Mouse (Mus musculus): Measurements from ENCODE around the gene Ajuba. TPM values are rescaled to one million over a fixed set of nuclear protein-coding genes. Genes with fewer than 3 reads are reported as not detected.

Gene Ajuba
- polyA plus RNA-seq, 1 experiment from 2014 or later, result 17.8 TPM

GRCm38 (mm10) chr14:54610648-54611047, 33.3 kb upstream of the Ajuba start:
- Histone ChIP-seq H3K4me1 (replicated peaks; ENCODE audit: control insufficient read depth, insufficient read depth, low read length) (no peaks in the 10 kb centered on the region; the same call in 1 of the 2 replicates), H3K27me3 (replicated peaks; ENCODE audit: control insufficient read depth, insufficient read depth, low read length) (no peaks in the 10 kb centered on the region), H3K4me2 (no peak overlapping the region), H3K27ac (ENCODE audit: low read depth, low read length) (no peak overlapping the region), H3K4me3 (ENCODE audit: low read depth, low read length) (no peak overlapping the region), H3K36me3 (ENCODE audit: control insufficient read depth, insufficient read depth, low read length) (peaks cover 18% of the 10 kb centered on the region), H3K9ac (ENCODE audit: low read depth, low read length) (no peak overlapping the region), H3K9me3 (ENCODE audit: control insufficient read depth, low read length) (no peaks in the 10 kb centered on the region)
- ATAC-seq (replicated peaks; ENCODE audit: low FRiP score), result no peak
- no peak for DNase-seq (ENCODE audit: low spot score)
- WGBS, result 84% methylated on average over 6 of the region's 6 CpGs

- H3K9ac ChIP-seq (ENCODE audit: low read depth, low read length), result no peak overlapping the region
- H3K27ac ChIP-seq (ENCODE audit: low read depth, low read length), result no peak overlapping the region
- H3K36me3 ChIP-seq (ENCODE audit: control insufficient read depth, insufficient read depth, low read length), result peaks cover 16% of the 10 kb centered on the region
- 71% methylated on average over 4 of the region's 4 CpGs for WGBS
- DNase-seq (ENCODE audit: low spot score) (no peak), ATAC-seq (replicated peaks; ENCODE audit: low FRiP score) (no peak)
- no peaks in the 10 kb centered on the region for H3K9me3 ChIP-seq (ENCODE audit: control insufficient read depth, low read length)
- no peaks in the 10 kb centered on the region for H3K27me3 ChIP-seq (replicated peaks; ENCODE audit: control insufficient read depth, insufficient read depth, low read length)
- no peak overlapping the region for H3K4me3 ChIP-seq (ENCODE audit: low read depth, low read length)
- H3K4me1 ChIP-seq (replicated peaks; ENCODE audit: control insufficient read depth, insufficient read depth, low read length), result no peaks in the 10 kb centered on the region
- no peak overlapping the region for H3K4me2 ChIP-seq
These were observed 32.6 kb upstream of the Ajuba start for GRCm38 (mm10) chr14:54609962-54610361.

GRCm38 (mm10) chr14:54609245-54609644, 31.9 kb upstream of the Ajuba start:
- peaks cover 1% of the 10 kb centered on the region; the same call in 1 of the 2 replicates for H3K4me1 ChIP-seq (replicated peaks; ENCODE audit: control insufficient read depth, insufficient read depth, low read length)
- 71% methylated on average over 4 of the region's 4 CpGs for WGBS
- H3K27me3 ChIP-seq (replicated peaks; ENCODE audit: control insufficient read depth, insufficient read depth, low read length), result no peaks in the 10 kb centered on the region
- DNase-seq (ENCODE audit: low spot score), result no peak
- no peak for ATAC-seq (replicated peaks; ENCODE audit: low FRiP score)
- no peak overlapping the region for H3K27ac ChIP-seq (ENCODE audit: low read depth, low read length)
- no peaks in the 10 kb centered on the region for H3K9me3 ChIP-seq (ENCODE audit: control insufficient read depth, low read length)
- no peak overlapping the region for H3K4me3 ChIP-seq (ENCODE audit: low read depth, low read length)
- peaks cover 14% of the 10 kb centered on the region for H3K36me3 ChIP-seq (ENCODE audit: control insufficient read depth, insufficient read depth, low read length)
- H3K4me2 ChIP-seq, result no peak overlapping the region
- H3K9ac ChIP-seq (ENCODE audit: low read depth, low read length), result no peak overlapping the region

GRCm38 (mm10) chr14:54607226-54607625, 29.9 kb upstream of the Ajuba start:
- Histone ChIP-seq H3K4me1 (replicated peaks; ENCODE audit: control insufficient read depth, insufficient read depth, low read length) (peaks cover 12% of the 10 kb centered on the region), H3K27ac (ENCODE audit: low read depth, low read length) (no peak overlapping the region), H3K9me3 (ENCODE audit: control insufficient read depth, low read length) (no peaks in the 10 kb centered on the region), H3K4me2 (no peak overlapping the region), H3K9ac (ENCODE audit: low read depth, low read length) (no peak overlapping the region), H3K27me3 (replicated peaks; ENCODE audit: control insufficient read depth, insufficient read depth, low read length) (no peaks in the 10 kb centered on the region), H3K4me3 (ENCODE audit: low read depth, low read length) (no peak overlapping the region), H3K36me3 (ENCODE audit: control insufficient read depth, insufficient read depth, low read length) (peaks cover 4% of the 10 kb centered on the region; the same call in 1 of the 2 replicates)
- 62% methylated on average over 8 of the region's 8 CpGs for WGBS
- DNase-seq (ENCODE audit: low spot score), result no peak
- no peak for ATAC-seq (replicated peaks; ENCODE audit: low FRiP score)

GRCm38 (mm10) chr14:54605752-54606321, 28.5 kb upstream of the Ajuba start, which contains the start of gene 4931414P19Rik:
Gene 4931414P19Rik, minus strand, starts transcription at chr14:54605993.
- Histone ChIP-seq H3K36me3 (ENCODE audit: control insufficient read depth, insufficient read depth, low read length) (no peaks in the 10 kb centered on the region), H3K9me3 (ENCODE audit: control insufficient read depth, low read length) (no peaks in the 10 kb centered on the region), H3K27ac (ENCODE audit: low read depth, low read length) (peak within 1 kb of the TSS; percentile 84; the same call in 1 of the 2 replicates), H3K27me3 (replicated peaks; ENCODE audit: control insufficient read depth, insufficient read depth, low read length) (no peaks in the 10 kb centered on the region), H3K4me3 (ENCODE audit: low read depth, low read length) (peak within 1 kb of the TSS; percentile 61), H3K4me1 (replicated peaks; ENCODE audit: control insufficient read depth, insufficient read depth, low read length) (peaks cover 17% of the 10 kb centered on the region), H3K4me2 (peak within 1 kb of the TSS; percentile 76), H3K9ac (ENCODE audit: low read depth, low read length) (peak within 1 kb of the TSS; percentile 78)
- DNase-seq (ENCODE audit: low spot score), result peak; percentile 82
- peak; percentile 51 for ATAC-seq (replicated peaks; ENCODE audit: low FRiP score)
- under 1% methylated on average over 36 of the region's 39 CpGs for WGBS

GRCm38 (mm10) chr14:54603686-54604085, 26.3 kb upstream of the Ajuba start:
- ATAC-seq (replicated peaks; ENCODE audit: low FRiP score), result no peak
- WGBS, result 84% methylated on average over 8 of the region's 8 CpGs

GRCm38 (mm10) chr14:54603038-54603654, 25.8 kb upstream of the Ajuba start:
- Histone ChIP-seq H3K4me3 (ENCODE audit: low read depth, low read length) (peak overlapping the region; percentile 73), H3K4me1 (replicated peaks; ENCODE audit: control insufficient read depth, insufficient read depth, low read length) (peaks cover 17% of the 10 kb centered on the region), H3K9me3 (ENCODE audit: control insufficient read depth, low read length) (no peaks in the 10 kb centered on the region), H3K36me3 (ENCODE audit: control insufficient read depth, insufficient read depth, low read length) (no peaks in the 10 kb centered on the region; the same call in 1 of the 2 replicates), H3K27ac (ENCODE audit: low read depth, low read length) (peak overlapping the region; percentile 95), H3K27me3 (replicated peaks; ENCODE audit: control insufficient read depth, insufficient read depth, low read length) (no peaks in the 10 kb centered on the region), H3K9ac (ENCODE audit: low read depth, low read length) (peak overlapping the region; percentile 92), H3K4me2 (peak overlapping the region; percentile 72)
- under 1% methylated on average over 46 of the region's 46 CpGs for WGBS
- ATAC-seq (replicated peaks; ENCODE audit: low FRiP score), result peak; percentile 98
- DNase-seq (ENCODE audit: low spot score), result peak; percentile 88

More at GRCm38 (mm10) chr14:54603686-54604085, 26.3 kb upstream of the Ajuba start:
- no peak for DNase-seq (ENCODE audit: low spot score)
- no peaks in the 10 kb centered on the region; the same call in 1 of the 2 replicates for H3K36me3 ChIP-seq (ENCODE audit: control insufficient read depth, insufficient read depth, low read length)
- H3K4me1 ChIP-seq (replicated peaks; ENCODE audit: control insufficient read depth, insufficient read depth, low read length), result peaks cover 17% of the 10 kb centered on the region
- H3K27me3 ChIP-seq (replicated peaks; ENCODE audit: control insufficient read depth, insufficient read depth, low read length), result no peaks in the 10 kb centered on the region
- peak overlapping the region; percentile 92 for H3K9ac ChIP-seq (ENCODE audit: low read depth, low read length)
- peak overlapping the region; percentile 95 for H3K27ac ChIP-seq (ENCODE audit: low read depth, low read length)
- no peaks in the 10 kb centered on the region for H3K9me3 ChIP-seq (ENCODE audit: control insufficient read depth, low read length)
- H3K4me3 ChIP-seq (ENCODE audit: low read depth, low read length), result peak overlapping the region; percentile 73
- peak overlapping the region; percentile 72 for H3K4me2 ChIP-seq

- ATAC-seq (replicated peaks; ENCODE audit: low FRiP score), result peak; percentile 2; the same call in 1 of the 2 replicates
- WGBS, result 40% methylated on average over 4 of the region's 4 CpGs
- no peak for DNase-seq (ENCODE audit: low spot score)
These were observed 25.3 kb upstream of the Ajuba start for GRCm38 (mm10) chr14:54602613-54603012.

More at GRCm38 (mm10) chr14:54602613-54603012, 25.3 kb upstream of the Ajuba start:
- Histone ChIP-seq H3K9ac (ENCODE audit: low read depth, low read length) (peak overlapping the region; percentile 92), H3K27ac (ENCODE audit: low read depth, low read length) (peak overlapping the region; percentile 95), H3K36me3 (ENCODE audit: control insufficient read depth, insufficient read depth, low read length) (no peaks in the 10 kb centered on the region; the same call in 1 of the 2 replicates), H3K27me3 (replicated peaks; ENCODE audit: control insufficient read depth, insufficient read depth, low read length) (no peaks in the 10 kb centered on the region), H3K4me2 (peak overlapping the region; percentile 72), H3K4me1 (replicated peaks; ENCODE audit: control insufficient read depth, insufficient read depth, low read length) (peaks cover 17% of the 10 kb centered on the region), H3K9me3 (ENCODE audit: control insufficient read depth, low read length) (no peaks in the 10 kb centered on the region), H3K4me3 (ENCODE audit: low read depth, low read length) (peak overlapping the region; percentile 73)
